Mouse (Mus musculus) stomach, embryonic 16.5 days (tissue): Measurements from ENCODE around the gene Bmp7. TPM values are rescaled to one million over a fixed set of nuclear protein-coding genes. Genes with fewer than 3 reads are reported as not detected.

Source experiments
- ATAC-seq: fragments of 200-750 bp; cut with Nextera tagmentation; 2 replicates; pipeline ENCODE4 v1.8.0; 2017; ENCODE audit warnings: moderate number of reproducible peaks, moderate TSS enrichment; ENCODE audit not compliant: insufficient read depth, low FRiP score
- H3K27ac ChIP-seq: fragments of 300-500 bp; sonication (generic); 2 replicates; pipeline ENCODE4 v1.5.1; 2014; ENCODE audit warnings: low read length
- H3K27me3 ChIP-seq: fragments of 300-500 bp; sonication (generic); 2 replicates; pipeline ENCODE4 v1.6.1; 2014; ENCODE audit warnings: low read length, control low read depth, mixed read lengths; ENCODE audit not compliant: control insufficient read depth, insufficient read depth
- H3K36me3 ChIP-seq: fragments of 300-500 bp; sonication (generic); 2 replicates; pipeline ENCODE4 v1.6.1; 2014; ENCODE audit warnings: low read length; ENCODE audit not compliant: control insufficient read depth, insufficient read depth
- H3K4me1 ChIP-seq: fragments of 300-500 bp; sonication (generic); 2 replicates; pipeline ENCODE4 v1.6.1; 2014; ENCODE audit warnings: low read length, control low read depth, mixed read lengths; ENCODE audit not compliant: control insufficient read depth, insufficient read depth
- H3K4me2 ChIP-seq: fragments of 300-500 bp; sonication (generic); 2 replicates; pipeline ENCODE4 v1.6.1; 2014; ENCODE audit warnings: low read depth, low read length, mixed read lengths
- H3K4me3 ChIP-seq: fragments of 300-500 bp; sonication (generic); replicated peaks from 2 replicates; pipeline ENCODE4 v1.5.1; 2014; ENCODE audit warnings: mild to moderate bottlenecking, low read length
- H3K9ac ChIP-seq: fragments of 300-500 bp; sonication (generic); 2 replicates; pipeline ENCODE4 v1.6.1; 2014; ENCODE audit warnings: low read length
- H3K9me3 ChIP-seq: fragments of 300-500 bp; sonication (generic); replicated peaks from 2 replicates; pipeline ENCODE4 v1.6.1; 2016; ENCODE audit warnings: low read length, control low read depth; ENCODE audit not compliant: control insufficient read depth
- WGBS: fragments of 180-500 bp; shearing (Covaris S2); extraction: QIAGEN DNeasy Blood & Tissue Kit; methylation state at CpG from one replicate; pipeline ENCODE4 v1.1.7; 2014; 5-methylcytosine and 5-hydroxymethylcytosine counted together
- polyA plus RNA-seq: library from polyadenylated mRNA; unstranded; fragments of >200 nt; fragmentation: Nextera tagmentation; extraction: Ambion mirVana; gene quantifications from 2 replicates; pipeline ENCODE4 v1.2.1, GENCODE M21; 2015

Bmp7 gene
- polyA plus RNA-seq, 1 experiment from 2014 or later: 15.7 TPM

- no peaks in the 10 kb centered on the region for H3K9me3 ChIP-seq
- H3K4me3 ChIP-seq: no peak overlapping the region
- ATAC-seq: peak; percentile 15; the same call in 1 of the 2 replicates
- no peaks in the 10 kb centered on the region for H3K27me3 ChIP-seq
- no peak overlapping the region for H3K4me2 ChIP-seq
- peaks cover 14% of the 10 kb centered on the region; the same call in 1 of the 2 replicates for H3K4me1 ChIP-seq
- H3K36me3 ChIP-seq: no peaks in the 10 kb centered on the region
- H3K9ac ChIP-seq: no peak overlapping the region
- no peak overlapping the region for H3K27ac ChIP-seq
- WGBS: 59% methylated on average over 10 of the region's 10 CpGs
These were observed 83.1 kb downstream of the Bmp7 start for GRCm38 (mm10) chr2:172857048-172857447.

DNA sequence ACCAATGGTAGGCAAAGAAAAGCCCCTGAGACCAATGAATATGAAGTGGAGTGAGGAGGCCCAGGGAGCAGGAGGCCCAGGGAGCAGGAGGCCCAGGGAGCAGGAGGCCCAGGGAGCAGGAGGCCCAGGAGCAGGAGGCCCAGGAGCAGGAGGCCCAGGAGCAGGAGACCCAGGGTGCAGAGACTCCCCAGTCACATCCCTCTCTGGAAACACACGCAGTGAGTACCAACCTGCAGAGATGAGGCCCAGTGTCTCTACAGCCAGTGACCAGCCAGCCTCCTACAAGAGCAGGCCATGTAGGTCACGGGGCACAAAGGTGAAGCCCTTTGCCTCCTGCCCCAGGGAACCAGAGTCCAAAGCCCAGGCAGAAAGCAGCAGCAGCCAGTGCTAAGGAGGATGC, 83.6 kb downstream of the Bmp7 start:
- Histone ChIP-seq H3K27ac (no peak overlapping the region), H3K27me3 (no peaks in the 10 kb centered on the region), H3K36me3 (no peaks in the 10 kb centered on the region), H3K4me3 (no peak overlapping the region), H3K9me3 (no peaks in the 10 kb centered on the region), H3K9ac (no peak overlapping the region), H3K4me1 (peaks cover 10% of the 10 kb centered on the region; the same call in 1 of the 2 replicates), H3K4me2 (no peak overlapping the region)
- 85% methylated on average over 2 of the region's 2 CpGs for WGBS
- no peak for ATAC-seq

DNA sequence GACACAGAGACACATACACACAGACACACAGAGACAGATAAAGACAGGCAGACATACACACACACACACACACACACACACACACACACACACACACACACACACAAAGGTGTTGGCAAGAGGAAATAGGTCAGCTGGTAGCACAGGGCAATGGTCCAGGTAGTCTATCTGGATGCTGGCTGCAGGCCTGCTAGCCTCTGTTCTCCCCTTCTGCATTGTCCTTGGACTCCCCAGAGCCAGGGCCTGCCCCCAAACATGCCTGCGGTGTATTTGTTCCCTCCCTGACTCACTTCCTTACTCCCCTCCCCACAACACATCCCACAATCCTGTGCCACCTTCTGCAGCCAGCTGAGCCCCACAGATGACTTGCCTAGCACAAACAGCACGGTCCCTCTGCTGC, 86.0 kb downstream of the Bmp7 start:
- no peak overlapping the region for H3K4me3 ChIP-seq
- no peaks in the 10 kb centered on the region for H3K9me3 ChIP-seq
- WGBS: 76% methylated on average over 2 of the region's 2 CpGs
- no peak for ATAC-seq
- H3K9ac ChIP-seq: no peak overlapping the region
- H3K4me1 ChIP-seq: peaks cover 7% of the 10 kb centered on the region; the same call in 1 of the 2 replicates
- no peaks in the 10 kb centered on the region for H3K27me3 ChIP-seq
- no peaks in the 10 kb centered on the region for H3K36me3 ChIP-seq
- H3K4me2 ChIP-seq: no peak overlapping the region
- no peak overlapping the region for H3K27ac ChIP-seq

DNA sequence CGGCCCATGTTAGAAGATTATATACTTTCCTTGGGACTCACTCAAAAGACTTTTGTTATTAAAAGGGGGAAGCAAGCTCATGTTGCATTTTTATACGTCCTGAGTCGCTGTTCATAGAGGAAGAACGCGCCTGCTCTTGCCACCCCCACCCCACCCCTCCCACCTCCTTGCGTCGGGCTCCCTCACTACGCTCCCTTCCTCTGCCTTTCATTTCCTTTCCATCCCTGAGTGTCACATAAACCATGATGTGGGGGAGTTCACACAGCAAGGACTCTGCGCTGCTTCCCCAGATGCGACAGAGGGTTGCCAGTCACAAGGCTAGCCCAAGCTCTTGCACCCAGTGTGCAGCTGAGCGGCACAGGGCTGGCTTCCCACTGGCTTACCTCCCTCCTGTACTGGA, 88.3 kb downstream of the Bmp7 start:
- no peak overlapping the region for H3K9ac ChIP-seq
- WGBS: 52% methylated on average over 11 of the region's 11 CpGs
- H3K27ac ChIP-seq: no peak overlapping the region
- ATAC-seq: no peak
- no peaks in the 10 kb centered on the region for H3K27me3 ChIP-seq
- H3K4me1 ChIP-seq: peaks cover 12% of the 10 kb centered on the region; the same call in 1 of the 2 replicates
- no peak overlapping the region for H3K4me2 ChIP-seq
- H3K36me3 ChIP-seq: no peaks in the 10 kb centered on the region
- no peaks in the 10 kb centered on the region for H3K9me3 ChIP-seq
- H3K4me3 ChIP-seq: no peak overlapping the region

DNA sequence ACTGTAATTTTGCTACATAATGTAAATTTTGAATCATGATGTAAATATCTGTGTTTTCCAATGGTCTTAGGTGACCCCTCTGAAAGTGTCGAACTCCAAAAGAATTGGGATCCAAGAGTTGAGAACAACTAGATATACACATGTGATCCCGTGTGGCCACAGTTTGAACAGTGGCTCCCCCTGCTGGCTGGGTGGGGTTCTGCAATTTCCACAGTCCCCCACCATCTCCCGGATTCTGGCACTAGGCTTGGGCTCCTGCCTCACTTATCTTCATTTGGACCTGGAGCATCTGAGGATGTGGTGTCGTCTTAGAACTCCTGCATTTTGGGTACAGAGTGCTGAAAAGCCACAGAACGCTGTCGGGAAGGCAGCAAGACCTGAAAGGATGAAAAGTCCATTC, 91.9 kb downstream of the Bmp7 start:
- no peak for ATAC-seq
- 66% methylated on average over 6 of the region's 6 CpGs for WGBS
- no peaks in the 10 kb centered on the region for H3K9me3 ChIP-seq

GRCm38 (mm10) chr2:172846311-172846575, 93.9 kb downstream of the Bmp7 start:
- no peak for ATAC-seq
- H3K27ac ChIP-seq: no peak overlapping the region
- peaks cover 6% of the 10 kb centered on the region; the same call in 1 of the 2 replicates for H3K4me1 ChIP-seq
- H3K27me3 ChIP-seq: no peaks in the 10 kb centered on the region
- no peak overlapping the region for H3K9ac ChIP-seq
- no peaks in the 10 kb centered on the region for H3K36me3 ChIP-seq
- H3K9me3 ChIP-seq: no peaks in the 10 kb centered on the region
- no peak overlapping the region for H3K4me2 ChIP-seq
- 62% methylated on average over 4 of the region's 4 CpGs for WGBS
- no peak overlapping the region for H3K4me3 ChIP-seq

More for the DNA sequence above, 91.9 kb downstream of the Bmp7 start:
- H3K4me2 ChIP-seq: no peak overlapping the region
- 0 out of 2 replicates have a peak, but pooled peaks cover 6% of the 10 kb centered on the region for H3K4me1 ChIP-seq
- no peak overlapping the region for H3K9ac ChIP-seq
- no peaks in the 10 kb centered on the region for H3K36me3 ChIP-seq
- no peaks in the 10 kb centered on the region for H3K27me3 ChIP-seq
- no peak overlapping the region for H3K4me3 ChIP-seq
- H3K27ac ChIP-seq: no peak overlapping the region

- Histone ChIP-seq H3K4me2 (no peak overlapping the region), H3K9ac (peak overlapping the region; percentile 25; the same call in 1 of the 2 replicates), H3K27ac (no peak overlapping the region), H3K9me3 (no peaks in the 10 kb centered on the region), H3K4me1 (peaks cover 6% of the 10 kb centered on the region; the same call in 1 of the 2 replicates), H3K36me3 (no peaks in the 10 kb centered on the region), H3K27me3 (no peaks in the 10 kb centered on the region), H3K4me3 (no peak overlapping the region)
- 0 out of 2 replicates have a peak, but pooled peaks have one; percentile 5 for ATAC-seq
- WGBS: 51% methylated on average over 31 of the region's 31 CpGs
These were observed 94.4 kb downstream of the Bmp7 start for GRCm38 (mm10) chr2:172845536-172846310.

GRCm38 (mm10) chr2:172843903-172844302, 96.2 kb downstream of the Bmp7 start:
- H3K4me3 ChIP-seq: no peak overlapping the region
- H3K36me3 ChIP-seq: no peaks in the 10 kb centered on the region
- H3K4me2 ChIP-seq: no peak overlapping the region
- no peaks in the 10 kb centered on the region for H3K9me3 ChIP-seq
- no peak for ATAC-seq
- no peaks in the 10 kb centered on the region for H3K27me3 ChIP-seq
- 82% methylated on average over 9 of the region's 9 CpGs for WGBS
- no peak overlapping the region for H3K9ac ChIP-seq
- H3K4me1 ChIP-seq: peaks cover 7% of the 10 kb centered on the region; the same call in 1 of the 2 replicates
- H3K27ac ChIP-seq: no peak overlapping the region

- 75% methylated on average over 4 of the region's 4 CpGs for WGBS
- H3K4me2 ChIP-seq: no peak overlapping the region
- H3K9ac ChIP-seq: no peak overlapping the region
- no peaks in the 10 kb centered on the region for H3K36me3 ChIP-seq
- H3K4me1 ChIP-seq: peaks cover 3% of the 10 kb centered on the region; the same call in 1 of the 2 replicates
- no peaks in the 10 kb centered on the region for H3K9me3 ChIP-seq
- H3K27ac ChIP-seq: no peak overlapping the region
- no peak overlapping the region for H3K4me3 ChIP-seq
- H3K27me3 ChIP-seq: no peaks in the 10 kb centered on the region
- ATAC-seq: no peak
These were observed 97.8 kb downstream of the Bmp7 start for GRCm38 (mm10) chr2:172842306-172842705.
